Mouse (Mus musculus) ES-Bruce4 (cell line): Measurements from ENCODE around the gene Cnot8. TPM values are rescaled to one million over a fixed set of nuclear protein-coding genes. Genes with fewer than 3 reads are reported as not detected.

Experiments
- H3K27ac ChIP-seq: 2 replicates; pipeline ENCODE4 v1.5.1; 2012; ENCODE audit warnings: low read length, inconsistent platforms; ENCODE audit not compliant: insufficient read depth
- H3K27me3 ChIP-seq: 2 replicates; pipeline ENCODE4 v1.6.1; 2012; ENCODE audit warnings: mild to moderate bottlenecking, low read length, inconsistent platforms; ENCODE audit not compliant: control insufficient read depth, poor library complexity, insufficient read depth, severe bottlenecking
- H3K36me3 ChIP-seq: 2 replicates; pipeline ENCODE4 v1.6.1; 2012; ENCODE audit warnings: inconsistent platforms, mild to moderate bottlenecking, low read length, moderate library complexity; ENCODE audit not compliant: control insufficient read depth, poor library complexity, insufficient read depth, severe bottlenecking
- H3K4me1 ChIP-seq: one replicate; pipeline ENCODE4 v1.8.1; 2011; ENCODE audit warnings: low read length; ENCODE audit not compliant: control insufficient read depth, insufficient read depth
- H3K4me3 ChIP-seq: 2 replicates; pipeline ENCODE4 v1.5.1; 2011; ENCODE audit warnings: low read depth, mild to moderate bottlenecking, low read length
- H3K9ac ChIP-seq: 2 replicates; pipeline ENCODE4 v1.6.1; 2012; ENCODE audit warnings: low read depth, mild to moderate bottlenecking, inconsistent platforms; ENCODE audit not compliant: poor library complexity, severe bottlenecking
- H3K9me3 ChIP-seq: replicated peaks from 2 replicates; pipeline ENCODE4 v1.6.1; 2012; ENCODE audit warnings: mild to moderate bottlenecking, low read length, inconsistent platforms; ENCODE audit not compliant: control insufficient read depth, poor library complexity, insufficient read depth, severe bottlenecking
- CTCF ChIP-seq: IDR thresholded peaks from one replicate; pipeline ENCODE4 v1.8.1; 2011; ENCODE audit warnings: low read depth, low read length
- EP300 ChIP-seq: IDR thresholded peaks from 2 replicates; pipeline ENCODE4 v1.6.1; 2011; ENCODE audit warnings: low read depth, low read length; ENCODE audit not compliant: insufficient read depth
- POLR2A ChIP-seq: IDR thresholded peaks from one replicate; pipeline ENCODE4 v1.8.1; 2011; ENCODE audit warnings: low read length; ENCODE audit not compliant: insufficient read depth
- polyA plus RNA-seq: library from polyadenylated mRNA; stranded (reverse); fragments of >200 nt; gene quantifications from 2 replicates; pipeline ENCODE4 v1.2.4, GENCODE M21; 2011; ENCODE audit warnings: low read depth; ENCODE audit not compliant: missing spikeins, insufficient read depth, insufficient read length

Gene Cnot8
- polyA plus RNA-seq, 1 experiment = 98.9 TPM

DNA sequence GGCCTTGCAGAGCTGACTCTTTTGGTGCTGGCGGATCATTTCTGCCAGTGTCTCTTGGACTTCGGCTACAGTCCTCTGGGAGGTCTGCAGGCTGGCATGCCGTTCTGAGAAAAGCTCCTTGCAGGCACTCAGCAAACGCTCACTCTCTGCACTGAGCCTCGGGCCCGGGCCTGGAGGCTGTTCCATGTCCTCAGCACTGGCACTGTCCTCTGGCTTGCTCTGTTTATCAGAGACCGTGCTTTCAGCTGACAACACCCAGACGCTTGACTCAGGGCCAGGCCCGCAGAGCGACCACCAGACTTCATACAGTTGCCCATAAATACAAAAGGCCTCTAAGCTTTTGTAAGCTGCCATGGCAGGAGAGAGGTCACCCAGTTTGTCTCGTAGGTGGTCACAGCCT is 21.1 kb downstream of the Cnot8 start:
- H3K27ac ChIP-seq = no peak overlapping the region
- TF ChIP-seq EP300 (no peak), POLR2A (no peak), CTCF (no peak)
- no peaks in the 10 kb centered on the region for H3K4me1 ChIP-seq
- H3K36me3 ChIP-seq = peaks cover 77% of the 10 kb centered on the region
- H3K4me3 ChIP-seq = no peak overlapping the region
- no peaks in the 10 kb centered on the region for H3K27me3 ChIP-seq
- H3K9ac ChIP-seq = no peak overlapping the region
- no peaks in the 10 kb centered on the region for H3K9me3 ChIP-seq

DNA sequence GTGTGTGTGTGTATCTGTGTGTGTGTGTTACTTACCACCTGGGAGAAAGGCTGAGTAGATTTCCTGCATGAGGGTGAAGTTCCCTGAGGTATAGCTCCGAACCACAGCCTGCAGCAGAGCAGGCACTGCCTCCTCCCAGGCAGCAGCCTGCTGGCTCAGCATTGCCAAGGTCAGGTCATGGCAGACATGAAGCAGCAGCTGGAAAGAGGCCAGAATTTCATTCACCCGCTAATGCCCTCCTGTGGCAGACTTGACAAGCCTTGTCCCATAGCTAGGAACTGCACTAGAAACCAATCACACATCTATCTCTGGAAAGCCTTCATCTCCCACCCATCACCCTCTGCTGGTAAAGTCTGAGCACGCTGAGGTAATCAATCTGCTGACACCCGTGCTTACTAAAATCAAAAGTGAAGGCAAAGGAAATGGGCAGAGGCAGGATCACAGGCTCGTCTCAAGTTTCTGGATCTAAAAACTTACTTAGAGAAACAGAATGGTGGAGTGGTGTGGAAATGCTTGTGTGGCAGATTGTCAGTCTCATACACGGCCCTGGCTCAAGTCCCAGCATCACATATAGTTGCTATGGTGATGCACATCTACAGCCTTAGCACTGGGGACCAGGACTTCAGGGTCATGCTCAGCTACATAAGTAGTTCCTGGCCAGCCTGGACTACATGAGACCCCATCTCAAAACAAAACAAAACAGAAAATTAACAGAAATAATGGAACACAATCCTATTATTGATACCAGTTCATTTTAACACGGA is 22.6 kb downstream of the Cnot8 start:
- Histone ChIP-seq H3K9me3 (no peaks in the 10 kb centered on the region), H3K27ac (no peak overlapping the region), H3K27me3 (no peaks in the 10 kb centered on the region), H3K36me3 (peaks cover 77% of the 10 kb centered on the region), H3K4me3 (no peak overlapping the region), H3K4me1 (no peaks in the 10 kb centered on the region), H3K9ac (no peak overlapping the region)
- no peak for TF ChIP-seq EP300

DNA sequence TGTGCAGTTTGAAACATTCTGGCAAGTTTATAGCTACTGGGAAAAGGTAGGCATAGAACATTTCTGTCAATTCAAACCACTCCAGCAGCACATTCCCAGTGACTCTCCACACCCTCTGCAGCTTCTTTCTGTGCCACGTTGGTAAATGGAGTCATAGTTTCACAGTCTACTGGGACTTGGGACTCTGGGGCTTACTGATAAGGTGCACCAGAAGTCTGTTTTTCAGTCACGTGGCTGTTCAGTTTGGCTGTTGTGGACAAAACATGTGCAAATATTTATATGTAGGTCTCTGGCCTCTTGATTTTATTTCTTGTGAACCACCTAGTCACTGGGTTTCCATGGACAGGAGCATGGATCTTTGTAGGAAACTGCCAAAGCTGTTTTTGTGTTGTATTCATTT is 23.6 kb downstream of the Cnot8 start:
- Histone ChIP-seq H3K27me3 (no peaks in the 10 kb centered on the region), H3K4me1 (no peaks in the 10 kb centered on the region), H3K36me3 (peaks cover 78% of the 10 kb centered on the region), H3K4me3 (no peak overlapping the region), H3K9me3 (no peaks in the 10 kb centered on the region), H3K9ac (no peak overlapping the region), H3K27ac (no peak overlapping the region)
- TF ChIP-seq POLR2A (no peak), EP300 (no peak), CTCF (no peak)

DNA sequence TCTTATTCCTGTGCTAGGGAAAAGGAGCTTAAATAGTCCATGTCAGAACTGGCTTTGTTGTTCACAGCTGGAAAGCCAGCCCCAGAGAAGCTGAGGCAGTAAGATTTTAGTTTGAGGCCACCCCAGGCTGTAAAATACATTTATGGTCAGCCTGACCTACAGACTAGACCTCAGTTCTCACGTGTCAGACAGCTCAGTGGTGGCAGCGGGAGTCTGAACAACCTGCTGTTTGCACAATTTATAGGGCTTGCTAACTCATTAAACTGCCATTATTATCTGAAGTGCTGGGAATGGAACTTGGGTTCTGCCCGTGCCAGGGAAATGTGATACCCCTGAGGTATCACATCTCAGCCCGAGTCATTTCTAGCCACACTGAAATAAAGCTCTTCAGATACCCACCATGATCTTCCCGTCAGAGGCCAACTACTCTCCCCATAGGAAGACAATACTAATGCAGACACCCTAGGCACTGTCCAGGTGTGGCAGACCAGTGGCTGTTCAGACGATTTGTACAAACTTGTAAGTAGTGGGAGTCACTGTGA is 25.4 kb downstream of the Cnot8 start:
- TF ChIP-seq POLR2A (no peak), EP300 (no peak), CTCF (no peak)
- Histone ChIP-seq H3K4me3 (no peak overlapping the region), H3K27ac (no peak overlapping the region), H3K27me3 (no peaks in the 10 kb centered on the region), H3K4me1 (no peaks in the 10 kb centered on the region), H3K9me3 (no peaks in the 10 kb centered on the region), H3K9ac (no peak overlapping the region), H3K36me3 (peaks cover 80% of the 10 kb centered on the region)

DNA sequence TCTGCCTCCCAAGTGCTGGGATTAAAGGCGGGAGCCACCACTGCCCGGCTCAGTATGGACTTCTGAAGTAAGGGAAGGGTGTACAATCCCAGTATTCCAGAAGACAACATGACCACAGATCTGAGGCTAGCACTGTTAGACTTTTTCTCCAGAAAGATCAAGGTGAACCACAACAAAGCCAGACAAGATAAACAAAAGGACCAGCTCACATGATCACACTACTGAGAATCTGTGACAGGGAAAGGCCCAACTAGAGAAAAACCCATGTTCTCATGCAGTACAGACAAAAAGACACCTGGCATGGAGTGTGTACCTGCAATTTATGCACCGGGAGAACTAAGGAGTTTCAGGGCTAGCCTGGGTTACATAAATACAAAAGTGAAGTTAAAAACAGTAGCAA is 28.1 kb downstream of the Cnot8 start:
- Histone ChIP-seq H3K4me3 (no peak overlapping the region), H3K9me3 (no peaks in the 10 kb centered on the region), H3K27ac (no peak overlapping the region), H3K4me1 (no peaks in the 10 kb centered on the region), H3K36me3 (peaks cover 93% of the 10 kb centered on the region), H3K9ac (no peak overlapping the region), H3K27me3 (no peaks in the 10 kb centered on the region)
- no peak for TF ChIP-seq POLR2A
- TF ChIP-seq EP300 = no peak

DNA sequence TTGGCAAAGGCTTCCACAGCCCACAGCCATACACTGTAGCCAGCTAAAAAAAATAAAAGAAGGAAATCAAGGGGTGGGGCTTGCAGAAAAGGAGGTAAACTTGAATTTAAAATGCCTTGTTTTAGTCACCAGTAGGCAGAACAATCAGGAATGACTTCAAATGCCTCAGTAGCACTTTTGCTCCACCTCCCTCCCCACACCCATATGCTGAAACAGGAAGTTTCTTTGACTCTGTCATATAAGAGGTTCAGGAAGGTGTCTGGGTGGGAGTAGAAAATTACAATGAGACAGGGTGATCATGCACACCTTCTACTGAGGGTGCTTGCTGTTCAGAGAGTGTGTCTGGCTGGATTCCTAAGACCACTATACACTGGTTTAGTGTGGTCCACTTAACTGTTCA is 30.9 kb downstream of the Cnot8 start:
- Histone ChIP-seq H3K27ac (no peak overlapping the region), H3K27me3 (no peaks in the 10 kb centered on the region), H3K36me3 (peaks cover 96% of the 10 kb centered on the region), H3K4me1 (peaks cover 5% of the 10 kb centered on the region), H3K4me3 (no peak overlapping the region), H3K9ac (no peak overlapping the region), H3K9me3 (no peaks in the 10 kb centered on the region)
- TF ChIP-seq CTCF = no peak
- TF ChIP-seq EP300 = no peak
- no peak for TF ChIP-seq POLR2A
